Mouse (Mus musculus): Measurements from ENCODE around the gene Entpd1. TPM values are rescaled to one million over a fixed set of nuclear protein-coding genes. Genes with fewer than 3 reads are reported as not detected.
A peak's percentile ranks its signal among the peaks of the same experiment; 100 is the strongest.

Entpd1 gene
- polyA plus RNA-seq, 2 experiments: 7.4 to 9.8 TPM

GRCm38 (mm10) chr19:40738683-40739324 lies 126.6 kb downstream of the Entpd1 start:
- H3K9ac ChIP-seq (ENCODE audit: low read depth, low read length, severe bottlenecking): no peak overlapping the region
- no peak overlapping the region for H3K27ac ChIP-seq (replicated peaks; ENCODE audit: low read depth, low read length)
- H3K4me2 ChIP-seq (replicated peaks; ENCODE audit: low read depth, low read length, severe bottlenecking): no peak overlapping the region
- ATAC-seq (ENCODE audit: low FRiP score, low read depth): no peak
- DNase-seq (ENCODE audit: low spot score): no peak
- no peak for TF ChIP-seq POLR2A (IDR thresholded peaks at IDR 0.05; ENCODE audit: borderline replicate concordance, extremely low read depth, insufficient read depth, insufficient read length)
- no peaks in the 10 kb centered on the region for H3K9me3 ChIP-seq (ENCODE audit: control insufficient read depth, low read length)
- 84% methylated on average over 13 of the region's 13 CpGs for WGBS
- no peaks in the 10 kb centered on the region for H3K36me3 ChIP-seq (ENCODE audit: control insufficient read depth, insufficient read depth, low read length)
- H3K4me1 ChIP-seq (ENCODE audit: control insufficient read depth, insufficient read depth, low read length): no peaks in the 10 kb centered on the region
- H3K27me3 ChIP-seq (ENCODE audit: control insufficient read depth, insufficient read depth, low read length): no peaks in the 10 kb centered on the region
- H3K4me3 ChIP-seq (replicated peaks; ENCODE audit: low read length): no peak overlapping the region

- 51% methylated on average over 4 of the region's 4 CpGs for WGBS
- TF ChIP-seq POLR2A (IDR thresholded peaks at IDR 0.05; ENCODE audit: borderline replicate concordance, extremely low read depth, insufficient read depth, insufficient read length): no peak
- Histone ChIP-seq H3K36me3 (ENCODE audit: control insufficient read depth, insufficient read depth, low read length) (no peaks in the 10 kb centered on the region), H3K27me3 (ENCODE audit: control insufficient read depth, insufficient read depth, low read length) (no peaks in the 10 kb centered on the region), H3K9ac (ENCODE audit: low read depth, low read length, severe bottlenecking) (no peak overlapping the region), H3K27ac (replicated peaks; ENCODE audit: low read depth, low read length) (no peak overlapping the region), H3K9me3 (ENCODE audit: control insufficient read depth, low read length) (no peaks in the 10 kb centered on the region), H3K4me3 (replicated peaks; ENCODE audit: low read length) (no peak overlapping the region), H3K4me1 (ENCODE audit: control insufficient read depth, insufficient read depth, low read length) (no peaks in the 10 kb centered on the region), H3K4me2 (replicated peaks; ENCODE audit: low read depth, low read length, severe bottlenecking) (no peak overlapping the region)
- ATAC-seq (ENCODE audit: low FRiP score, low read depth) (no peak), DNase-seq (ENCODE audit: low spot score) (no peak)
These were observed 134.4 kb downstream of the Entpd1 start for GRCm38 (mm10) chr19:40746603-40747002.

- H3K4me3 ChIP-seq (replicated peaks; ENCODE audit: low read length): no peak within 1 kb of the TSS
- no peak for DNase-seq (ENCODE audit: low spot score)
These were observed 136.4 kb downstream of the Entpd1 start, which contains the start of gene Cc2d2b for GRCm38 (mm10) chr19:40748559-40748958. Cc2d2b (plus strand) TSS chr19:40748753.

GRCm38 (mm10) chr19:40754311-40754710 lies 142.1 kb downstream of the Entpd1 start:
- no peaks in the 10 kb centered on the region for H3K27me3 ChIP-seq (ENCODE audit: control insufficient read depth, insufficient read depth, low read length)
- H3K4me2 ChIP-seq (replicated peaks; ENCODE audit: low read depth, low read length, severe bottlenecking): no peak overlapping the region
- H3K4me1 ChIP-seq (ENCODE audit: control insufficient read depth, insufficient read depth, low read length): no peaks in the 10 kb centered on the region
- no peak overlapping the region for H3K4me3 ChIP-seq (replicated peaks; ENCODE audit: low read length)
- no peak overlapping the region for H3K9ac ChIP-seq (ENCODE audit: low read depth, low read length, severe bottlenecking)
- ATAC-seq (ENCODE audit: low FRiP score, low read depth): no peak
- 81% methylated on average over 2 of the region's 2 CpGs for WGBS
- DNase-seq (ENCODE audit: low spot score): no peak
- no peak for TF ChIP-seq POLR2A (IDR thresholded peaks at IDR 0.05; ENCODE audit: borderline replicate concordance, extremely low read depth, insufficient read depth, insufficient read length)
- no peak overlapping the region for H3K27ac ChIP-seq (replicated peaks; ENCODE audit: low read depth, low read length)
- no peaks in the 10 kb centered on the region for H3K36me3 ChIP-seq (ENCODE audit: control insufficient read depth, insufficient read depth, low read length)
- no peaks in the 10 kb centered on the region for H3K9me3 ChIP-seq (ENCODE audit: control insufficient read depth, low read length)

More at GRCm38 (mm10) chr19:40748559-40748958, 136.4 kb downstream of the Entpd1 start, which contains the start of gene Cc2d2b:
- Histone ChIP-seq H3K4me1 (ENCODE audit: control insufficient read depth, insufficient read depth, low read length) (no peaks in the 10 kb centered on the region), H3K27me3 (ENCODE audit: control insufficient read depth, insufficient read depth, low read length) (no peaks in the 10 kb centered on the region), H3K9ac (ENCODE audit: low read depth, low read length, severe bottlenecking) (no peak within 1 kb of the TSS), H3K9me3 (ENCODE audit: control insufficient read depth, low read length) (no peaks in the 10 kb centered on the region), H3K4me2 (replicated peaks; ENCODE audit: low read depth, low read length, severe bottlenecking) (0 out of 2 replicates have a peak within 1 kb of the TSS, but pooled peaks have one; percentile 7), H3K27ac (replicated peaks; ENCODE audit: low read depth, low read length) (no peak within 1 kb of the TSS), H3K36me3 (ENCODE audit: control insufficient read depth, insufficient read depth, low read length) (no peaks in the 10 kb centered on the region)
- ATAC-seq (ENCODE audit: low FRiP score, low read depth): no peak
- WGBS: 59% methylated on average over 15 of the region's 17 CpGs
- no peak for TF ChIP-seq POLR2A (IDR thresholded peaks at IDR 0.05; ENCODE audit: borderline replicate concordance, extremely low read depth, insufficient read depth, insufficient read length)

- Histone ChIP-seq H3K4me1 (ENCODE audit: control insufficient read depth, insufficient read depth, low read length) (0 out of 2 replicates have a peak, but pooled peaks cover 3% of the 10 kb centered on the region), H3K27ac (replicated peaks; ENCODE audit: low read depth, low read length) (no peak overlapping the region), H3K9ac (ENCODE audit: low read depth, low read length, severe bottlenecking) (no peak overlapping the region), H3K9me3 (ENCODE audit: control insufficient read depth, low read length) (no peaks in the 10 kb centered on the region), H3K27me3 (ENCODE audit: control insufficient read depth, insufficient read depth, low read length) (no peaks in the 10 kb centered on the region), H3K4me2 (replicated peaks; ENCODE audit: low read depth, low read length, severe bottlenecking) (no peak overlapping the region), H3K36me3 (ENCODE audit: control insufficient read depth, insufficient read depth, low read length) (no peaks in the 10 kb centered on the region), H3K4me3 (replicated peaks; ENCODE audit: low read length) (no peak overlapping the region)
- no peak for DNase-seq (ENCODE audit: low spot score)
- TF ChIP-seq POLR2A (IDR thresholded peaks at IDR 0.05; ENCODE audit: borderline replicate concordance, extremely low read depth, insufficient read depth, insufficient read length): no peak
- WGBS: 69% methylated on average over 2 of the region's 2 CpGs
- ATAC-seq (ENCODE audit: low FRiP score, low read depth): no peak
These were observed 147.9 kb downstream of the Entpd1 start for GRCm38 (mm10) chr19:40760071-40760470.

All from limb, embryonic 14.5 days (tissue).